In genomic region chr13:37966256-37967051, GRCm38 (mm10) we compare ENCODE assay signal across 13 mouse cellular contexts. TPM values are rescaled to one million over a fixed set of nuclear protein-coding genes. Genes with fewer than 3 reads are reported as not detected.
A peak's percentile ranks its signal among the peaks of the same experiment; 100 is the strongest.
DNase-seq lines count a peak whose midpoint lies in the region; ATAC-seq and TF ChIP-seq lines count a peak whose summit lies in the region.
"Had no signal": no experiment of that assay in that cellular context is flagged by ENCODE, and none has a peak within 500 bp of the region (broad histone marks: within the 10 kb centered on the region; RNA-seq: fewer than 3 reads in every experiment).

No protein-coding gene starts in this region.

- H3K36me3 ChIP-seq in heart, embryonic 14.5 days (ENCODE audit: control insufficient read depth, insufficient read depth, low read length): no peaks in the 10 kb centered on the region
- H3K36me3 ChIP-seq in lung, postnatal 0 days (ENCODE audit: insufficient read depth, low read length): no peaks in the 10 kb centered on the region
- H3K36me3 ChIP-seq in embryonic facial prominence, embryonic 10.5 days (replicated peaks): no peaks in the 10 kb centered on the region; the same call in 1 of the 2 replicates
- no peaks in the 10 kb centered on the region; the same call in 1 of the 2 replicates for H3K36me3 ChIP-seq in liver, postnatal 0 days (replicated peaks; ENCODE audit: insufficient read depth, low read length)
- H3K36me3 ChIP-seq: forebrain, embryonic 15.5 days; heart, embryonic 15.5 days had no signal

- peak overlapping the region; percentile 8; the same call in 1 of the 2 replicates for H3K4me2 ChIP-seq in heart, embryonic 14.5 days (ENCODE audit: low read length)
- H3K4me2 ChIP-seq in lung, postnatal 0 days (replicated peaks; ENCODE audit: low read depth, low read length): no peak overlapping the region
- H3K4me2 ChIP-seq in liver, postnatal 0 days (ENCODE audit: low read depth, low read length): no peak overlapping the region
- H3K4me2 ChIP-seq: forebrain, embryonic 15.5 days had no signal

- H3K4me3 ChIP-seq in heart, embryonic 14.5 days (ENCODE audit: control insufficient read depth in 1 of 2, insufficient read depth in 1 of 2, low read depth in 1 of 2, low read length in 2 of 2): no peak overlapping the region
- H3K4me3 ChIP-seq in lung, postnatal 0 days (ENCODE audit: low read depth, low read length): no peak overlapping the region
- H3K4me3 ChIP-seq in embryonic facial prominence, embryonic 10.5 days: 0 out of 2 replicates have a peak overlapping the region, but pooled peaks have one; percentile 19
- H3K4me3 ChIP-seq in liver, postnatal 0 days (ENCODE audit: low read depth, low read length): no peak overlapping the region
- H3K4me3 ChIP-seq: forebrain, embryonic 15.5 days; heart, embryonic 15.5 days had no signal

- no peaks in the 10 kb centered on the region for H3K27me3 ChIP-seq in heart, embryonic 14.5 days (ENCODE audit: control insufficient read depth, insufficient read depth, low read length)
- H3K27me3 ChIP-seq in lung, postnatal 0 days (replicated peaks; ENCODE audit: insufficient read depth, low read length): no peaks in the 10 kb centered on the region
- H3K27me3 ChIP-seq in embryonic facial prominence, embryonic 10.5 days (replicated peaks; ENCODE audit: low read depth, poor library complexity, severe bottlenecking): peaks cover 14% of the 10 kb centered on the region
- no peaks in the 10 kb centered on the region for H3K27me3 ChIP-seq in liver, postnatal 0 days (ENCODE audit: insufficient read depth, low read length)
- H3K27me3 ChIP-seq: forebrain, embryonic 15.5 days; heart, embryonic 15.5 days had no signal

- no peak for TF ChIP-seq CTCF in lung, postnatal 0 days (IDR thresholded peaks at IDR 0.05)
- TF ChIP-seq CTCF in liver, postnatal 0 days (IDR thresholded peaks at IDR 0.05; ENCODE audit: low read depth): no peak

- intact Hi-C loops in heart, postnatal 25 days (cut with DNase I): no loop called here

- H3K9me3 ChIP-seq in heart, embryonic 14.5 days (ENCODE audit: control insufficient read depth, low read length): no peaks in the 10 kb centered on the region
- no peaks in the 10 kb centered on the region for H3K9me3 ChIP-seq in lung, postnatal 0 days (ENCODE audit: low read length)
- H3K9me3 ChIP-seq in embryonic facial prominence, embryonic 10.5 days: no peaks in the 10 kb centered on the region
- H3K9me3 ChIP-seq in liver, postnatal 0 days (ENCODE audit: low read length): no peaks in the 10 kb centered on the region
- H3K9me3 ChIP-seq: forebrain, embryonic 15.5 days; heart, embryonic 15.5 days had no signal

- no peak overlapping the region for H3K9ac ChIP-seq in heart, embryonic 14.5 days (ENCODE audit: low read length)
- no peak overlapping the region for H3K9ac ChIP-seq in lung, postnatal 0 days (replicated peaks; ENCODE audit: low read depth)
- 0 out of 2 replicates have a peak overlapping the region, but pooled peaks have one; percentile 16 for H3K9ac ChIP-seq in liver, postnatal 0 days (replicated peaks)
- H3K9ac ChIP-seq: forebrain, embryonic 15.5 days; heart, embryonic 15.5 days had no signal

- DNase-seq in heart, postnatal 25 days (ENCODE audit: low spot score): no peak
- DNase-seq in lung, postnatal 0 days (ENCODE audit: low spot score): no peak
- DNase-seq in lung, postnatal 14 days: no peak
- DNase-seq in embryonic facial prominence, embryonic 10.5 days (ENCODE audit: low spot score): peak; percentile 31
- peak; percentile 49 for DNase-seq in liver, postnatal 0 days
- no peak for DNase-seq in cerebellum, adult 9-11 months
- no peak for DNase-seq in cerebellum, postnatal 36 days
- DNase-seq: adrenal gland, adult 2 months; cerebellum, adult 11-12 months; thymus, postnatal 25 days had no signal

- WGBS in heart, embryonic 14.5 days: 81% methylated on average over 15 of the region's 15 CpGs
- 64% methylated on average over 15 of the region's 15 CpGs for WGBS in lung, postnatal 0 days
- WGBS in embryonic facial prominence, embryonic 10.5 days: 74% methylated on average over 15 of the region's 15 CpGs
- WGBS in liver, postnatal 0 days (ENCODE audit: insufficient replicate concordance): 65% methylated on average over 15 of the region's 15 CpGs

- no peak for TF ChIP-seq EP300 in lung, postnatal 0 days (IDR thresholded peaks at IDR 0.05)
- TF ChIP-seq EP300 in liver, postnatal 0 days (IDR thresholded peaks at IDR 0.05; ENCODE audit: low read depth): no peak

- H3K27ac ChIP-seq in heart, embryonic 14.5 days (replicated peaks in 1 of 2; ENCODE audit: control insufficient read depth in 1 of 2, insufficient read depth in 1 of 2, low read depth in 2 of 2, low read length in 2 of 2): no peak overlapping the region
- H3K27ac ChIP-seq in lung, postnatal 0 days (ENCODE audit: low read length): peak overlapping the region; percentile 72
- peak overlapping the region; percentile 79 for H3K27ac ChIP-seq in embryonic facial prominence, embryonic 10.5 days (replicated peaks)
- H3K27ac ChIP-seq in liver, postnatal 0 days (ENCODE audit: low read depth): no peak overlapping the region
- H3K27ac ChIP-seq: forebrain, embryonic 15.5 days; heart, embryonic 15.5 days had no signal

- peaks cover 26 to 29% of the 10 kb centered on the region in 2 experiments for H3K4me1 ChIP-seq in heart, embryonic 14.5 days (ENCODE audit: control insufficient read depth in 2 of 2, insufficient read depth in 2 of 2, low read length in 2 of 2)
- H3K4me1 ChIP-seq in lung, postnatal 0 days (ENCODE audit: insufficient read depth, low read depth, low read length): peaks cover 5% of the 10 kb centered on the region; the same call in 1 of the 2 replicates
- H3K4me1 ChIP-seq in embryonic facial prominence, embryonic 10.5 days: peaks cover 47% of the 10 kb centered on the region
- H3K4me1 ChIP-seq in liver, postnatal 0 days (ENCODE audit: insufficient read depth): peaks cover 37% of the 10 kb centered on the region

- ATAC-seq in heart, embryonic 14.5 days (ENCODE audit: insufficient number of reproducible peaks, insufficient read depth, low FRiP score, low read depth): no peak
- ATAC-seq in lung, postnatal 0 days: peak; percentile 46
- no peak for ATAC-seq in liver, postnatal 0 days
- ATAC-seq: forebrain, embryonic 15.5 days had no signal

RNA-seq across cellular contexts. Expression of gene Ssr1, which starts 27.6 kb away (rescaled TPM):
- polyA plus RNA-seq in heart, embryonic 14.5 days (2014; fragmentation: Nextera tagmentation; extraction: Ambion mirVana): 82.9 and 90.1 TPM in 2 replicates
- total RNA-seq in heart, postnatal 25 days (2021): 10 to 100 TPM; 41.8 to 41.9 TPM
- 95.5 and 96.2 TPM in 2 replicates for polyA plus RNA-seq in lung, postnatal 0 days (2015; fragmentation: Nextera tagmentation; extraction: Ambion mirVana)
- polyA plus RNA-seq in embryonic facial prominence, embryonic 10.5 days (2016; fragmentation: Nextera tagmentation; extraction: Ambion mirVana): 107 and 110 TPM in 2 replicates
- 48.9 and 55.1 TPM in 2 replicates for polyA plus RNA-seq in liver, postnatal 0 days (2015; fragmentation: Nextera tagmentation; extraction: Ambion mirVana)

Comparison
In these comparisons a context has a peak if more than half of its experiments do, and no peak if none do; other contexts are left out.
1. H3K27ac ChIP-seq: peak in lung, postnatal 0 days (single experiment) and embryonic facial prominence, embryonic 10.5 days (single experiment); none in heart, embryonic 14.5 days (0 of 2) and liver, postnatal 0 days (single experiment).
2. DNase-seq: peak in embryonic facial prominence, embryonic 10.5 days (single experiment) and liver, postnatal 0 days (single experiment); none in heart, postnatal 25 days (single experiment), lung, postnatal 0 days (single experiment), lung, postnatal 14 days (single experiment), cerebellum, adult 9-11 months (single experiment) and cerebellum, postnatal 36 days (0 of 2).